Mouse (Mus musculus) thymus, adult 2 months (tissue): ENCODE measurements around the gene Prlr. TPM values are rescaled to one million over a fixed set of nuclear protein-coding genes. Genes with fewer than 3 reads are reported as not detected.

Experiments used
- DNase-seq: peaks from one replicate; pipeline ENCODE4 v3.0.0; 2021
- H3K27ac ChIP-seq: fragments of 200-500 bp; 2 replicates; pipeline ENCODE4 v1.5.1; 2012; ENCODE audit warnings: low read length, control low read depth; ENCODE audit not compliant: control insufficient read depth, insufficient read depth
- H3K27me3 ChIP-seq: fragments of 200-500 bp; 2 replicates; pipeline ENCODE4 v1.6.1; 2012; ENCODE audit warnings: mild to moderate bottlenecking, low read length, moderate library complexity, mixed read lengths; ENCODE audit not compliant: control insufficient read depth, insufficient read depth
- H3K36me3 ChIP-seq: fragments of 200-500 bp; 2 replicates; pipeline ENCODE4 v1.6.1; 2012; ENCODE audit warnings: mild to moderate bottlenecking, low read length, moderate library complexity; ENCODE audit not compliant: control insufficient read depth, insufficient read depth
- H3K4me1 ChIP-seq: fragments of 200-500 bp; replicated peaks from 2 replicates; pipeline ENCODE4 v1.6.1; 2012; ENCODE audit warnings: low read length; ENCODE audit not compliant: control insufficient read depth, insufficient read depth
- H3K4me3 ChIP-seq: fragments of 200-500 bp; 2 replicates; pipeline ENCODE4 v1.5.1; 2012; ENCODE audit warnings: mild to moderate bottlenecking, low read length, control low read depth, moderate library complexity; ENCODE audit not compliant: control insufficient read depth, insufficient read depth
- CTCF ChIP-seq: fragments of 200-500 bp; IDR thresholded peaks from 2 replicates; pipeline ENCODE4 v1.5.1; 2012; ENCODE audit warnings: mild to moderate bottlenecking, control low read depth, low read length, moderate library complexity, borderline replicate concordance; ENCODE audit not compliant: control insufficient read depth, poor library complexity, insufficient read depth; ENCODE audit errors: extremely low read depth
- POLR2A ChIP-seq: fragments of 200-500 bp; IDR thresholded peaks from 2 replicates; pipeline ENCODE4 v1.6.1; 2012; ENCODE audit warnings: mild to moderate bottlenecking, low read length, control low read depth, moderate library complexity; ENCODE audit not compliant: control insufficient read depth, poor library complexity, insufficient read depth; ENCODE audit errors: extremely low read depth
- WGBS: fragments of 180-500 bp; shearing (Covaris S2); methylation state at CpG from one replicate; pipeline ENCODE4 v1.1.7; 2018; 5-methylcytosine and 5-hydroxymethylcytosine counted together
- polyA plus RNA-seq: library from polyadenylated mRNA; depleted of rRNA; stranded (reverse); fragments of >200 nt; gene quantifications from 2 replicates; pipeline ENCODE4 v1.2.3, GENCODE M21; 2012

The Prlr gene
- polyA plus RNA-seq, 1 experiment, result 0.16 TPM

DNA sequence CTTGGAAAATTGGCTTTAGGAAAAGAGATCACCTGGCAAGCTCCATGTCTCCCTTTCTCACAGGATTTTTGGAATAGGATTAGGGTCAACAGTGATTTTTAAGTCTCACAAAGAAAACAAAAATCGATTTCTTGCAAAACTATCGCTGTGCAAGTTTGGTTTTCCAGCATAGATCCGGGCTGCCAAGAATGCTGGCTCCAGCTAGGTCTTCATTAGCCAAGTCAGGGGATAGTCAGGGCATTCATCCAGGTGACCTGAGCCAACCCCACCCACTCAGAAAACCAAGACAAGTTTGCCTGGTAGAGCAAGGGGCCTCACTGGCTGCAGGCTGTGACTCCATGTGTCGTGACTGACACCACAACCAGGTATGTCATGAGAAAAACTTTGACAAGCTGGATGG, 72.2 kb downstream of the Prlr start:
- no peak overlapping the region for H3K4me3 ChIP-seq
- H3K36me3 ChIP-seq, result no peaks in the 10 kb centered on the region
- DNase-seq, result no peak
- H3K27ac ChIP-seq, result no peak overlapping the region
- H3K27me3 ChIP-seq, result no peaks in the 10 kb centered on the region
- H3K4me1 ChIP-seq, result no peaks in the 10 kb centered on the region
- TF ChIP-seq CTCF (no peak), POLR2A (no peak)
- 90% methylated on average over 4 of the region's 4 CpGs for WGBS

DNA sequence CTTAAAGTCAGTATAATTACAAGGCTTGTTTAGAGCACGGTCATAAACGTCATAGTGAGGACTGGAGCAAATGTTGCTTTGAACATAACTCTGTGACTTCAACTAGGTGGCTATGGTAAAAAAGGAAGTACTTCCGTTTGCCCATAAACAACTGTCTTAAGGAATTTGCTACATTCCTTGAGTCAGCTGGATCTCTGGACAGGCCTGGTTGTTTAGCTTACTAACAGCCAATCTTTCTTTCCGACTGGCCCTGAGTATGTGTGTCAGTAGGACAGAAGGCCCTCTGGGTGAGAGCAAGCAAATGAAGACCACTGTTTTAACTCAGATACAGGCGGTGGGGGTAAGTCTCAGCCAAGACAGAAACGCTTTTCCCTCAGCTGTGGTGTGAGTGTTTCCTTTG, 73.7 kb downstream of the Prlr start:
- Histone ChIP-seq H3K27me3 (no peaks in the 10 kb centered on the region), H3K36me3 (no peaks in the 10 kb centered on the region), H3K4me3 (no peak overlapping the region), H3K27ac (no peak overlapping the region), H3K4me1 (no peaks in the 10 kb centered on the region)
- no peak for DNase-seq
- 73% methylated on average over 6 of the region's 6 CpGs for WGBS
- no peak for TF ChIP-seq CTCF
- TF ChIP-seq POLR2A, result no peak

DNA sequence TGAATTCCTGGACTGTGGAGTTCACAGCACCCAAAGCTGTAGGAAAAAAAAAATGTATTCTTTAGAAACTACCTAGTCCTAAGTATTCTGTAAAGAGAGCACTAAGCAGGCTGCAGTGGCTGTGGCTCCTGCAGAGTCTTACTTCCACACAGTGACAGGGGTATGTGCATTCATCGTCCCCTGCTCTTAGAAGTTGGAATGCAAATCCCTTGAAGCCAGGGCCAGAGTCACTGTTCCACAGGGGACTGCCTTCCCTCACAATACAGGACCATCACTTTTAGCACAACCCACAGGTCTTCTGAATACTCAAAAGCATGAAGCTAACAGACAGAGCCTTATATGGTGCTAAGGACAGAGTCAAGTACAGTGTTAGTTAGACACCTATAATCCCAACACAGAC, 75.5 kb downstream of the Prlr start:
- no peak for DNase-seq
- H3K4me3 ChIP-seq, result no peak overlapping the region
- 97% methylated on average over 1 of the region's 1 CpGs for WGBS
- no peaks in the 10 kb centered on the region for H3K27me3 ChIP-seq
- H3K4me1 ChIP-seq, result no peaks in the 10 kb centered on the region
- no peaks in the 10 kb centered on the region for H3K36me3 ChIP-seq
- no peak overlapping the region for H3K27ac ChIP-seq
- TF ChIP-seq POLR2A (no peak), CTCF (no peak)

DNA sequence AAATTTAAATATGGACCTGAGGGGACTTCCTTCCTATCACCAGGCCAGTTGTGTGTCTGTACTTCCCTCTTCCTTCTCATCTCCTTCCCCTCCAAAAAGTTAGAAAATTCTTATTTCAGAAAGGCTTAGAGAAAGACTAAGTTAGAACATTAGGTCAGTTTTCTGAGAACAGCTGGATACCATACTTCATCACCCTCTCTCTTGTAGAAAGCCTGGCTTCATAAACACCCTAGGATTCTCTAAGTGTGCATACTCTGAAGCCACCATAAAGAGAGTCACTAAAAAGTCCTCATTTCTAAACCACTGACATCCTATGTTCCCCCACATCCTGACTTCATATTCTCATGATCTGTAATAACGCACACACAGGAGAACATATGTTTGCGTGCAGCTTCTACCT, 85.2 kb downstream of the Prlr start:
- WGBS, result 95% methylated on average over 2 of the region's 2 CpGs
- H3K27me3 ChIP-seq, result no peaks in the 10 kb centered on the region
- H3K4me3 ChIP-seq, result no peak overlapping the region
- no peak overlapping the region for H3K27ac ChIP-seq
- TF ChIP-seq CTCF, result no peak
- TF ChIP-seq POLR2A, result no peak
- no peak for DNase-seq
- H3K4me1 ChIP-seq, result no peaks in the 10 kb centered on the region
- H3K36me3 ChIP-seq, result no peaks in the 10 kb centered on the region

DNA sequence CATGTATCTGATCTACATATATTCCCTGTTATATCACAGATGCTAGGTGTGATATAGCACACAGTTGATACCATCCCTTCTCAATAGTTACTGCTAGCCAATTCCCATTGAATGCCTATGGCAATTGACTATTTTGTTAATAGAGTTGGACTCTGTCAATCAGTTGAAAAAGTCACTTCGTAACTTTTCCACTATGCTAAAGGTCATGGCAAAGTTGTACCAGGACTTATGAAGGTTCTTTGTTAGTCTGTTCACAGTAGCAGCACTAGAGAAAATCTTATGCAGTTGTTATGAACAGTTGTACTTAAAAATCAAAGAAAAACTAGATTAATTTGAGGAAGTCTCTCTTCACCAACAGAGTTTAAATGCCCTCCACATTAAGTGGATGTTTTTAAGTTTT, 85.6 kb downstream of the Prlr start:
- Histone ChIP-seq H3K4me3 (no peak overlapping the region), H3K4me1 (no peaks in the 10 kb centered on the region), H3K27me3 (no peaks in the 10 kb centered on the region), H3K27ac (no peak overlapping the region), H3K36me3 (no peaks in the 10 kb centered on the region)
- DNase-seq, result no peak
- no peak for TF ChIP-seq CTCF
- TF ChIP-seq POLR2A, result no peak
- WGBS, result 98% methylated on average over 1 of the region's 1 CpGs

DNA sequence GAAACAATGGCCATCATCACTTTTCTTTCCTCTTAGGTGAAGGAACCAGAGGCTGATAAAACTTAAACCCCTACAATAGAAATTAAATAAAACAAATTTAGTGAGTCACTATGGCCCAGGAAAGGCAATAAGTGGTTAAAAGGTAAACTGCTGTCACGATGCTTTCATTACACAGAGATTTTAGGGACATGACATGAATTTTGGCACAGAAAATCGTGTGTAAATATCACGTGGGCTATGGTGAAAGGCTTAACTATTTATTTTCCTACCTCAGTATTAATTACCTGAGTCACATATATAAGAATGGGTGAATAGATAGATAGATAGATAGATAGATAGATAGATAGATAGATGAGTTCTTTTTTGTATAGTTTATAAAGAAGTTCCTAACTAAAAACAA, 86.4 kb downstream of the Prlr start:
- Histone ChIP-seq H3K27me3 (no peaks in the 10 kb centered on the region), H3K36me3 (no peaks in the 10 kb centered on the region), H3K4me1 (no peaks in the 10 kb centered on the region), H3K4me3 (no peak overlapping the region), H3K27ac (no peak overlapping the region)
- 88% methylated on average over 3 of the region's 3 CpGs for WGBS
- no peak for TF ChIP-seq CTCF
- no peak for DNase-seq

DNA sequence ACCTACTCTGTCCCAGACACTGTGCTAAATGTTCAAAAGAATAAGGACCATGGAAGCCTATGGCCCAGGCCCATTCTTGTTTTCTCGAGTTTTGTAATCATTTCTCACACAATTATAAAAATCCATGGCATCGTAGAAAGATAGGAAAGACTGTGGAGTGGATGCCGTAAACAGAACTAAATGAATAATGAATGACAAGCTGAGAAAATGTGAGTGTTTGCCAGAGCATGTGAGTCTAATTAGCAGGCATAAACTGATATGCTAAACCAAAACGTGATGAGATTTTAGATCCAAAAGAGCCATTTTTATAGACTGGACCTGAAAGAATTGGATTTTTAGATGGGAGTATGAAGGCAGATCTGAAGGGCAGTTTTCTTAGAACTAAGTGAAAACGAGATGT, 87.8 kb downstream of the Prlr start:
- 94% methylated on average over 5 of the region's 5 CpGs for WGBS
- H3K4me3 ChIP-seq, result no peak overlapping the region
- no peaks in the 10 kb centered on the region for H3K36me3 ChIP-seq
- no peaks in the 10 kb centered on the region for H3K27me3 ChIP-seq
- no peak overlapping the region for H3K27ac ChIP-seq
- no peak for TF ChIP-seq CTCF
- no peak for DNase-seq
- no peaks in the 10 kb centered on the region for H3K4me1 ChIP-seq
